Mouse (Mus musculus) testis, adult 2 months (tissue): ENCODE measurements around the gene Yif1a. TPM values are rescaled to one million over a fixed set of nuclear protein-coding genes. Genes with fewer than 3 reads are reported as not detected.

Experiments
- H3K27ac ChIP-seq: fragments of 200-500 bp; 2 replicates; pipeline ENCODE4 v1.5.1; 2012; ENCODE audit warnings: low read depth, low read length; ENCODE audit not compliant: control insufficient read depth, insufficient read depth
- H3K27me3 ChIP-seq: fragments of 200-500 bp; 2 replicates; pipeline ENCODE4 v1.6.1; 2012; ENCODE audit warnings: mild to moderate bottlenecking, low read length, moderate library complexity; ENCODE audit not compliant: control insufficient read depth, insufficient read depth
- H3K36me3 ChIP-seq: fragments of 200-500 bp; 2 replicates; pipeline ENCODE4 v1.6.1; 2012; ENCODE audit warnings: mild to moderate bottlenecking, low read length; ENCODE audit not compliant: control insufficient read depth, insufficient read depth
- H3K4me1 ChIP-seq: fragments of 200-500 bp; 2 replicates; pipeline ENCODE4 v1.6.1; 2012; ENCODE audit warnings: low read length; ENCODE audit not compliant: control insufficient read depth, insufficient read depth
- H3K4me3 ChIP-seq: fragments of 200-500 bp; 2 replicates; pipeline ENCODE4 v1.5.1; 2012; ENCODE audit warnings: low read depth, mild to moderate bottlenecking, low read length, moderate library complexity, mixed read lengths; ENCODE audit not compliant: control insufficient read depth
- CTCF ChIP-seq: fragments of 200-500 bp; IDR thresholded peaks from 2 replicates; pipeline ENCODE4 v1.5.1; 2012; ENCODE audit warnings: low read depth, mild to moderate bottlenecking, inconsistent platforms, low read length, moderate library complexity; ENCODE audit not compliant: control insufficient read depth, insufficient read depth, insufficient replicate concordance
- POLR2A ChIP-seq: fragments of 200-500 bp; IDR thresholded peaks from 2 replicates; pipeline ENCODE4 v1.6.1; 2012; ENCODE audit warnings: low read depth, mild to moderate bottlenecking, inconsistent platforms, low read length, moderate library complexity; ENCODE audit not compliant: control insufficient read depth
- polyA plus RNA-seq: library from polyadenylated mRNA; depleted of rRNA; stranded (reverse); fragments of >200 nt; gene quantifications from 2 replicates; pipeline ENCODE4 v1.2.3, GENCODE M21; 2012

Yif1a gene
- polyA plus RNA-seq, 1 experiment = 144 TPM

- Histone ChIP-seq H3K36me3 (no peaks in the 10 kb centered on the region), H3K4me3 (no peak overlapping the region), H3K4me1 (peaks cover 5% of the 10 kb centered on the region; the same call in 1 of the 2 replicates), H3K27me3 (no peaks in the 10 kb centered on the region), H3K27ac (no peak overlapping the region)
- TF ChIP-seq CTCF = no peak
- TF ChIP-seq POLR2A = no peak
Measured at GRCm38 (mm10) chr19:5062041-5062440, 26.3 kb upstream of the Yif1a start.

GRCm38 (mm10) chr19:5062446-5062845 lies 25.9 kb upstream of the Yif1a start:
- H3K27ac ChIP-seq = no peak overlapping the region
- H3K27me3 ChIP-seq = no peaks in the 10 kb centered on the region
- no peak for TF ChIP-seq POLR2A
- no peak overlapping the region for H3K4me3 ChIP-seq
- no peaks in the 10 kb centered on the region for H3K36me3 ChIP-seq
- H3K4me1 ChIP-seq = peaks cover 9% of the 10 kb centered on the region

- H3K27ac ChIP-seq = no peak overlapping the region
Measured at GRCm38 (mm10) chr19:5065104-5065503, 23.2 kb upstream of the Yif1a start.

GRCm38 (mm10) chr19:5067040-5067799 lies 21.1 kb upstream of the Yif1a start:
- peak overlapping the region; percentile 9 for H3K27ac ChIP-seq
- H3K27me3 ChIP-seq = no peaks in the 10 kb centered on the region
- no peak overlapping the region; the same call in 1 of the 2 replicates for H3K4me3 ChIP-seq
- H3K4me1 ChIP-seq = peaks cover 26% of the 10 kb centered on the region
- no peaks in the 10 kb centered on the region for H3K36me3 ChIP-seq
- TF ChIP-seq CTCF (no peak), POLR2A (no peak)

More at GRCm38 (mm10) chr19:5065104-5065503, 23.2 kb upstream of the Yif1a start:
- Histone ChIP-seq H3K36me3 (no peaks in the 10 kb centered on the region), H3K4me1 (peaks cover 14% of the 10 kb centered on the region), H3K27me3 (no peaks in the 10 kb centered on the region), H3K4me3 (no peak overlapping the region)
- TF ChIP-seq POLR2A (no peak), CTCF (no peak)

GRCm38 (mm10) chr19:5067867-5068569 lies 20.3 kb upstream of the Yif1a start, which contains the start of gene Cd248:
Gene Cd248 (plus strand): TSS chr19:5068078.
- TF ChIP-seq POLR2A = no peak
- TF ChIP-seq CTCF = no peak
- Histone ChIP-seq H3K4me1 (peaks cover 33% of the 10 kb centered on the region), H3K27ac (peak within 1 kb of the TSS; percentile 9), H3K36me3 (no peaks in the 10 kb centered on the region), H3K27me3 (no peaks in the 10 kb centered on the region), H3K4me3 (peak within 1 kb of the TSS; percentile 52)

- TF ChIP-seq CTCF (0 out of 2 replicates have a peak, but pooled peaks have one; percentile 1), POLR2A (no peak)
- Histone ChIP-seq H3K36me3 (no peaks in the 10 kb centered on the region), H3K27me3 (no peaks in the 10 kb centered on the region), H3K27ac (no peak overlapping the region), H3K4me1 (peaks cover 35% of the 10 kb centered on the region), H3K4me3 (peak overlapping the region; percentile 52)
Measured at GRCm38 (mm10) chr19:5068570-5069234, 19.6 kb upstream of the Yif1a start.

GRCm38 (mm10) chr19:5069486-5069885 lies 18.9 kb upstream of the Yif1a start:
- no peak overlapping the region for H3K27ac ChIP-seq
- no peak overlapping the region for H3K4me3 ChIP-seq
- peaks cover 35% of the 10 kb centered on the region for H3K4me1 ChIP-seq
- no peak for TF ChIP-seq POLR2A
- TF ChIP-seq CTCF = no peak
- no peaks in the 10 kb centered on the region for H3K27me3 ChIP-seq
- no peaks in the 10 kb centered on the region for H3K36me3 ChIP-seq
